ENCODE assay signal across 8 mouse cellular contexts in genomic region chr13:51868491-51869128, GRCm38 (mm10). TPM values are rescaled to one million over a fixed set of nuclear protein-coding genes. Genes with fewer than 3 reads are reported as not detected.
DNase-seq lines count a peak whose midpoint lies in the region; ATAC-seq lines count a peak whose summit lies in the region.

No protein-coding gene starts in this region.

- no peaks in the 10 kb centered on the region for H3K9me3 ChIP-seq in heart, embryonic 10.5 days
- no peaks in the 10 kb centered on the region for H3K9me3 ChIP-seq in limb, embryonic 10.5 days (replicated peaks)
- H3K9me3 ChIP-seq in midbrain, embryonic 14.5 days (ENCODE audit: control insufficient read depth, low read length) = no peaks in the 10 kb centered on the region
- H3K9me3 ChIP-seq in liver, embryonic 11.5 days (ENCODE audit: control insufficient read depth, low read length) = no peaks in the 10 kb centered on the region

- WGBS in heart, embryonic 10.5 days = 53% methylated on average over 12 of the region's 12 CpGs
- WGBS in limb, embryonic 10.5 days = 58% methylated on average over 12 of the region's 12 CpGs
- WGBS in midbrain, embryonic 14.5 days = 60% methylated on average over 12 of the region's 12 CpGs
- 58% methylated on average over 12 of the region's 12 CpGs for WGBS in liver, embryonic 11.5 days

- H3K4me3 ChIP-seq in heart, embryonic 10.5 days = no peak overlapping the region; the same call in 1 of the 2 replicates
- H3K4me3 ChIP-seq in limb, embryonic 10.5 days = no peak overlapping the region
- H3K4me3 ChIP-seq in midbrain, embryonic 14.5 days (replicated peaks; ENCODE audit: low read depth, low read length) = no peak overlapping the region
- no peak overlapping the region for H3K4me3 ChIP-seq in liver, embryonic 11.5 days (ENCODE audit: low read depth, low read length)

- peak; percentile 15 to 31 for DNase-seq in layer of hippocampus, adult 8-10 months (ENCODE audit: low spot score in 2 of 2)
- no peak for DNase-seq in layer of hippocampus, adult 11-12 months (ENCODE audit: low spot score)
- DNase-seq in adrenal gland, postnatal 10 days = peak; percentile 79
- DNase-seq in heart, embryonic 10.5 days (ENCODE audit: low spot score) = no peak
- no peak for DNase-seq in limb, embryonic 10.5 days (ENCODE audit: low spot score)
- no peak for DNase-seq in midbrain, embryonic 14.5 days
- DNase-seq in liver, embryonic 11.5 days (ENCODE audit: low spot score) = no peak

- H3K27ac ChIP-seq in heart, embryonic 10.5 days = peak overlapping the region; percentile 49
- H3K27ac ChIP-seq in limb, embryonic 10.5 days = peak overlapping the region; percentile 47; the same call in 1 of the 2 replicates
- no peak overlapping the region for H3K27ac ChIP-seq in midbrain, embryonic 14.5 days (replicated peaks; ENCODE audit: low read depth, low read length)
- no peak overlapping the region for H3K27ac ChIP-seq in liver, embryonic 11.5 days (ENCODE audit: low read depth, low read length)

- H3K4me2 ChIP-seq in midbrain, embryonic 14.5 days (ENCODE audit: low read length) = no peak overlapping the region
- no peak overlapping the region for H3K4me2 ChIP-seq in liver, embryonic 11.5 days

- H3K27me3 ChIP-seq in heart, embryonic 10.5 days (ENCODE audit: insufficient read depth, poor library complexity, severe bottlenecking) = peaks cover 10% of the 10 kb centered on the region; the same call in 1 of the 2 replicates
- H3K27me3 ChIP-seq in limb, embryonic 10.5 days (ENCODE audit: low read depth, poor library complexity, severe bottlenecking) = 0 out of 2 replicates have a peak, but pooled peaks cover 6% of the 10 kb centered on the region
- no peaks in the 10 kb centered on the region; the same call in 1 of the 2 replicates for H3K27me3 ChIP-seq in midbrain, embryonic 14.5 days (ENCODE audit: control insufficient read depth, insufficient read depth, low read length)
- H3K27me3 ChIP-seq in liver, embryonic 11.5 days (replicated peaks; ENCODE audit: control insufficient read depth, insufficient read depth, low read length) = no peaks in the 10 kb centered on the region

- no peak overlapping the region for H3K9ac ChIP-seq in midbrain, embryonic 14.5 days (replicated peaks; ENCODE audit: low read length)
- no peak overlapping the region for H3K9ac ChIP-seq in liver, embryonic 11.5 days (ENCODE audit: low read depth, low read length)

- ATAC-seq in granulocyte monocyte progenitor cell, adult 5-6 weeks (replicated peaks; ENCODE audit: poor library complexity, severe bottlenecking) = no peak
- ATAC-seq in midbrain, embryonic 14.5 days (ENCODE audit: low FRiP score, low TSS enrichment) = no peak
- no peak for ATAC-seq in liver, embryonic 11.5 days (replicated peaks; ENCODE audit: low FRiP score)

- peaks cover 22% of the 10 kb centered on the region for H3K4me1 ChIP-seq in heart, embryonic 10.5 days
- H3K4me1 ChIP-seq in limb, embryonic 10.5 days = peaks cover 15% of the 10 kb centered on the region
- no peaks in the 10 kb centered on the region for H3K4me1 ChIP-seq in midbrain, embryonic 14.5 days (ENCODE audit: control insufficient read depth, insufficient read depth, low read length)
- H3K4me1 ChIP-seq in liver, embryonic 11.5 days (replicated peaks; ENCODE audit: control insufficient read depth, insufficient read depth, low read length) = no peaks in the 10 kb centered on the region

- no peaks in the 10 kb centered on the region for H3K36me3 ChIP-seq in heart, embryonic 10.5 days
- H3K36me3 ChIP-seq in limb, embryonic 10.5 days = no peaks in the 10 kb centered on the region
- H3K36me3 ChIP-seq in midbrain, embryonic 14.5 days (ENCODE audit: control insufficient read depth, insufficient read depth, low read length) = no peaks in the 10 kb centered on the region
- H3K36me3 ChIP-seq in liver, embryonic 11.5 days (ENCODE audit: control insufficient read depth, insufficient read depth, low read length) = no peaks in the 10 kb centered on the region

RNA-seq across cellular contexts. Expression of gene Gadd45g, which starts 22.1 kb away (rescaled TPM):
- total RNA-seq in layer of hippocampus, adult 8-10 months (2022) = 10 to 100 TPM; 14.6 to 28.2 (median 17.2) TPM
- 10 to 100 TPM; 28.4 to 87.1 TPM for total RNA-seq in adrenal gland, postnatal 10 days (2021)
- polyA plus RNA-seq in heart, embryonic 10.5 days (2016; fragmentation: Nextera tagmentation; extraction: Ambion mirVana) = 53.3 and 61.0 TPM in 2 replicates
- 14.3 and 18.6 TPM in 2 replicates for polyA plus RNA-seq in limb, embryonic 10.5 days (2016; fragmentation: Nextera tagmentation; extraction: Ambion mirVana)
- 0.60 and 1.8 TPM in 2 replicates for total RNA-seq in granulocyte monocyte progenitor cell, adult 5-6 weeks (2014; fragmentation: Nextera tagmentation)
- total RNA-seq in granulocyte monocyte progenitor cell, adult 5-6 weeks (2017) = 3.3 and 7.0 TPM in 2 replicates
- 58.7 and 85.9 TPM in 2 replicates for polyA plus RNA-seq in midbrain, embryonic 14.5 days (2014; fragmentation: Nextera tagmentation; extraction: Ambion mirVana)
- polyA plus RNA-seq in liver, embryonic 11.5 days (2014; fragmentation: Nextera tagmentation; extraction: Ambion mirVana) = 29.4 and 30.4 TPM in 2 replicates

Comparison
In these comparisons a context has a peak if more than half of its experiments do, and no peak if none do; other contexts are left out.
1. DNase-seq: peak in layer of hippocampus, adult 8-10 months (2 of 2) and adrenal gland, postnatal 10 days (single experiment); none in layer of hippocampus, adult 11-12 months (single experiment), heart, embryonic 10.5 days (single experiment), limb, embryonic 10.5 days (single experiment), midbrain, embryonic 14.5 days (single experiment) and liver, embryonic 11.5 days (single experiment).
2. H3K27ac ChIP-seq: peak in heart, embryonic 10.5 days (single experiment) and limb, embryonic 10.5 days (single experiment); none in midbrain, embryonic 14.5 days (single experiment) and liver, embryonic 11.5 days (single experiment).